Mouse (Mus musculus): Measurements from ENCODE around the gene Ppp1r13b. TPM values are rescaled to one million over a fixed set of nuclear protein-coding genes. Genes with fewer than 3 reads are reported as not detected.
A peak's percentile ranks its signal among the peaks of the same experiment; 100 is the strongest.
"Not testable (repeated sequence)": the region's sequence is repeated elsewhere in the genome, so short reads cannot be mapped to it uniquely, and the experiment has no call there.

The Ppp1r13b gene
- 40.4 and 41.8 TPM in 2 replicates for polyA plus RNA-seq (2015; fragmentation: Nextera tagmentation; extraction: Ambion mirVana)

- WGBS, result under 1% methylated on average over 77 of the region's 80 CpGs
- Histone ChIP-seq H3K4me3 (peak within 1 kb of the TSS; percentile 89), H3K27ac (peak within 1 kb of the TSS; percentile 97), H3K4me1 (peaks cover 17% of the 10 kb centered on the region), H3K27me3 (replicated peaks) (no peaks in the 10 kb centered on the region), H3K9ac (peak within 1 kb of the TSS; percentile 89), H3K9me3 (no peaks in the 10 kb centered on the region), H3K36me3 (replicated peaks) (no peaks in the 10 kb centered on the region), H3K4me2 (peak within 1 kb of the TSS; percentile 72)
- ATAC-seq (replicated peaks), result peak; percentile 96
Measured at GRCm38 (mm10) chr12:111907970-111908681, at the start of gene Ppp1r13b. Gene Ppp1r13b, minus strand, starts transcription at chr12:111908110.

DNA sequence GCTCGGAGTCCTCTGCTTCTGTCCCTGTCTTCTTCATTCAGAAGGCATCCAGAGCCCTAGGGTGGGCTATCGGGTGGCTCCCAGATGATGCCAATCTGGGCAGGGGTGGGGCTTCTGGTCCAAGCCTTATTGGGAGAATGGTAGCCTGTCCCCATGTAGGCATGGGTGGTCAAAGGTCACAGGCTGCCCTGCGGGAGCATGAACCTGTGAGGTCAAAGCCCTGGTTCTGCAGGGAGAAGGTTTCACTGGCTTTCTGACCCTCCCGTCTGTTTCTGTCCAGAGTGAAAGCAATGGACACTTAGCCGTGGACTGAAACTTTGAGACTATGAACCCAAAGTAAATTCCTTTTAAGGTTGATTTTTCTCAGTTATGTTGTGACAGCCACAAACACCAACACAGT is 48.3 kb upstream of the Ppp1r13b start:
- H3K27me3 ChIP-seq (replicated peaks), result no peaks in the 10 kb centered on the region
- H3K27ac ChIP-seq, result no peak overlapping the region
- no peaks in the 10 kb centered on the region for H3K4me1 ChIP-seq
- H3K36me3 ChIP-seq (replicated peaks), result peaks cover 19% of the 10 kb centered on the region
- no peaks in the 10 kb centered on the region for H3K9me3 ChIP-seq
- ATAC-seq (replicated peaks), result no peak
- H3K4me2 ChIP-seq, result no peak overlapping the region
- 78% methylated on average over 5 of the region's 5 CpGs for WGBS
- H3K4me3 ChIP-seq, result no peak overlapping the region
- H3K9ac ChIP-seq, result no peak overlapping the region

- H3K36me3 ChIP-seq (replicated peaks), result no peaks in the 10 kb centered on the region
- no peak overlapping the region for H3K9ac ChIP-seq
- no peaks in the 10 kb centered on the region for H3K27me3 ChIP-seq (replicated peaks)
- ATAC-seq (replicated peaks), result no peak
- H3K4me3 ChIP-seq, result no peak overlapping the region
- H3K4me1 ChIP-seq, result no peaks in the 10 kb centered on the region
- H3K4me2 ChIP-seq, result no peak overlapping the region
- H3K9me3 ChIP-seq, result no peaks in the 10 kb centered on the region
- WGBS, result 59% methylated on average over 5 of the region's 5 CpGs
- no peak overlapping the region for H3K27ac ChIP-seq
Measured at GRCm38 (mm10) chr12:111951701-111952100, 43.8 kb upstream of the Ppp1r13b start.

DNA sequence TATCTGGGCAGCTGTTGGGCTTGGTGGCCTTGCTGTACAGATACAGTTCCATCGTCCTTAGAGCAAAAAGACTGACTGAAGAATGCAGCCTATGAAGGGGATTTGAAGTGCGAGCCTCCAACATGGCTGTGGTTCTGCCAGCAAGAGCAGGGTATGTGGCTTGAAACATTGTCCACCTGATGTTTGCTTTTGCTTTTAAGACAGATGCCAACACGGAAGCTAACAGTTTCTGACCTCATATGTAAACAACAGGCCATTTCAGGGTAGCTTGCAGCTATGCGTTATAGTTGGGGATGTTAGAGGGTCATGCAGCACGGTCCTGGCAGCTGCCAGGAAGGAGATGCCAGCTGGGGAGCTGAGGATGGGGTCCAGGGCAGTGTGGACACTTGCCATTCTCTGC is 42.6 kb upstream of the Ppp1r13b start:
- Histone ChIP-seq H3K36me3 (replicated peaks) (no peaks in the 10 kb centered on the region), H3K27ac (no peak overlapping the region), H3K4me1 (no peaks in the 10 kb centered on the region), H3K4me3 (no peak overlapping the region), H3K9ac (no peak overlapping the region), H3K27me3 (replicated peaks) (no peaks in the 10 kb centered on the region), H3K9me3 (no peaks in the 10 kb centered on the region), H3K4me2 (no peak overlapping the region)
- 85% methylated on average over 5 of the region's 5 CpGs for WGBS
- ATAC-seq (replicated peaks), result no peak

- no peaks in the 10 kb centered on the region for H3K4me1 ChIP-seq
- no peak overlapping the region for H3K27ac ChIP-seq
- H3K27me3 ChIP-seq (replicated peaks), result no peaks in the 10 kb centered on the region
- H3K4me2 ChIP-seq, result no peak overlapping the region
- H3K36me3 ChIP-seq (replicated peaks), result no peaks in the 10 kb centered on the region
- 54% methylated on average over 2 of the region's 2 CpGs for WGBS
- ATAC-seq (replicated peaks), result no peak
- H3K9ac ChIP-seq, result no peak overlapping the region
- H3K9me3 ChIP-seq, result no peaks in the 10 kb centered on the region
- no peak overlapping the region for H3K4me3 ChIP-seq
Measured at GRCm38 (mm10) chr12:111946716-111947115, 38.8 kb upstream of the Ppp1r13b start.

GRCm38 (mm10) chr12:111945765-111946655 is 38.1 kb upstream of the Ppp1r13b start:
- not testable (repeated sequence) for H3K27me3 ChIP-seq (replicated peaks); H3K27ac ChIP-seq; H3K4me2 ChIP-seq; H3K4me3 ChIP-seq; ATAC-seq (replicated peaks); H3K4me1 ChIP-seq; H3K36me3 ChIP-seq (replicated peaks); H3K9ac ChIP-seq; H3K9me3 ChIP-seq
- WGBS, result 60% methylated on average over 11 of the region's 15 CpGs

- H3K4me3 ChIP-seq, result no peak overlapping the region
- H3K9ac ChIP-seq, result no peak overlapping the region
- H3K4me2 ChIP-seq, result no peak overlapping the region
- no peak overlapping the region for H3K27ac ChIP-seq
- H3K27me3 ChIP-seq (replicated peaks), result no peaks in the 10 kb centered on the region
- H3K9me3 ChIP-seq, result no peaks in the 10 kb centered on the region
- no peaks in the 10 kb centered on the region for H3K36me3 ChIP-seq (replicated peaks)
- no peak for ATAC-seq (replicated peaks)
- 67% methylated on average over 8 of the region's 8 CpGs for WGBS
- no peaks in the 10 kb centered on the region for H3K4me1 ChIP-seq
Measured at GRCm38 (mm10) chr12:111945115-111945514, 37.2 kb upstream of the Ppp1r13b start.

- not testable (repeated sequence) for H3K27me3 ChIP-seq (replicated peaks); H3K36me3 ChIP-seq (replicated peaks); ATAC-seq (replicated peaks); H3K27ac ChIP-seq; H3K9ac ChIP-seq; H3K9me3 ChIP-seq; H3K4me3 ChIP-seq; H3K4me2 ChIP-seq; H3K4me1 ChIP-seq
- WGBS, result 67% methylated on average over 16 of the region's 20 CpGs
Measured at GRCm38 (mm10) chr12:111944065-111944987, 36.4 kb upstream of the Ppp1r13b start.

- Histone ChIP-seq H3K4me3 (no peak overlapping the region), H3K27ac (no peak overlapping the region), H3K27me3 (replicated peaks) (no peaks in the 10 kb centered on the region), H3K4me1 (no peaks in the 10 kb centered on the region), H3K9ac (no peak overlapping the region), H3K9me3 (no peaks in the 10 kb centered on the region), H3K36me3 (replicated peaks) (no peaks in the 10 kb centered on the region), H3K4me2 (no peak overlapping the region)
- ATAC-seq (replicated peaks), result no peak
- WGBS, result 61% methylated on average over 10 of the region's 10 CpGs
Measured at GRCm38 (mm10) chr12:111943421-111944064, 35.6 kb upstream of the Ppp1r13b start.

- Histone ChIP-seq H3K27ac (no peak overlapping the region), H3K4me2 (no peak overlapping the region), H3K4me3 (no peak overlapping the region), H3K9me3 (no peaks in the 10 kb centered on the region), H3K27me3 (replicated peaks) (no peaks in the 10 kb centered on the region), H3K4me1 (0 out of 2 replicates have a peak, but pooled peaks cover 2% of the 10 kb centered on the region), H3K36me3 (replicated peaks) (no peaks in the 10 kb centered on the region), H3K9ac (no peak overlapping the region)
- ATAC-seq (replicated peaks), result no peak
- 80% methylated on average over 1 of the region's 1 CpGs for WGBS
Measured at GRCm38 (mm10) chr12:111938623-111939177, 30.8 kb upstream of the Ppp1r13b start.

DNA sequence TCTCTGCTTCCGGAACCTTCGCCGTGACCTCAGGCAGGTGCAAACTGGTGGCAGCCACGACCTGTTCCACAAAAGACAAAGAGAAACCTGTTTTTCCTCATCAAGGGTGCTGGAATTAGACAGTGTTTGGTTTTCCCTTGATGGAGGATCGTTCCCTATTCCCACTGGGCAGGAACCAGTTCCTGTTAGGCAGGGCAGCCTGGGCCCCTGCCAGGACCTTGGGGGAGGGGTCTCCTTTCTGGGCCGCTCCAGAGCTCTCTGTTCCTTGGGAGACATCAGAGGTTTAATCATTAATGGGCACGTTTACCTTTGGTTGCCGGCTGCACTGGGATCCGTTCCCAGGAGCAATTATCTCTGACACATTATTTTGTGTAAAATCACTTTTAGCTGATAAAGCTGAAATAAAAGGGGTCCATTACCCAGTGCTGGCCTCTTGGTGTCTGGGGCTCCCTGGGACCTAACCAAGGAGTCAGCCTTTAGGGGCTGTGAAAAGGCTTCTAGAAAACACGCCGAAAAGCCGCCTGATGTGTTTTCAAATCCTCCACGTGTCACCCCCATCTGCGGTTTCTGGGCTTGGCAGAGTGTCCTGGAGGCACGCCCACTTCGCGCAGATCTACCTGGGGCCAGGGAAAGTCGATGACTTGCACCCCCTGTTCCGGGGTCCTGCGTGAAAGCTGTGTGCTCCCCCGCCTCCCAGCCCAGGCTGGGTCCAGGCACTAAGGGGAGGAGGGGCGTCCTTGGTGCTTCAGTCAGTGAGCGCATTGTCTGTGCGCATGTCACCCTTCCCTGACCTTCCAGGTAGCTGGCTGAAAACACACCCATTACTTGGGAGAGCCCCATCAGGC is 29.0 kb upstream of the Ppp1r13b start:
- Histone ChIP-seq H3K27ac (no peak overlapping the region), H3K27me3 (replicated peaks) (no peaks in the 10 kb centered on the region), H3K9ac (no peak overlapping the region), H3K4me2 (no peak overlapping the region), H3K4me3 (no peak overlapping the region), H3K9me3 (no peaks in the 10 kb centered on the region), H3K4me1 (0 out of 2 replicates have a peak, but pooled peaks cover 12% of the 10 kb centered on the region), H3K36me3 (replicated peaks) (no peaks in the 10 kb centered on the region)
- ATAC-seq (replicated peaks), result no peak
- 43% methylated on average over 24 of the region's 24 CpGs for WGBS
